Mouse (Mus musculus): ENCODE measurements at regions not wholly inside any gene's neighbourhood (a gene's known extent, or its start where the extent isn't known, plus 50 kb on each side); places are given as distances from the start of the nearest gene placed in this dataset.

DNA sequence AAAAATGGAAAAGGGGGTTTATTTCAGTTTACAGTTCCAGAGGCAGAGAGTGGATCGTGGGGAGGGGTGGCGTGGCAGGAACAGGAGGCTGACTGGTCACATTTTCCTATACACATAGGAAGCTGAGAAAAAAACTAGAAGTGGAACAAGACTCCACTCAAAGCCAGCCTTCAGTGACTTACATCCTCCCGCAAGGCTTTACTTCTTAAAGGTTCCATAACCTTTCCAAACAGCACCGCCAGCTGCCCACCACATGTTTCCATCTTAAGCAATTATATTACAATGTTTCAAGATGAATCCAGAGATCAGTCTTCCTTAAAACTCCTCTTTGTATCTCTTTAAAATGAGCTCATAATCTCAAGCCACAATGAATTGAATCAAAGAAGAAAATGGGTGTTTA is 290.7 kb downstream of the Med10 start:
- TF ChIP-seq CTCF (IDR thresholded peaks at IDR 0.05; ENCODE audit: extremely low read depth, insufficient read length, insufficient replicate concordance, low read depth, low read length) (no peak), POLR2A (IDR thresholded peaks at IDR 0.05; ENCODE audit: low read depth, low read length) (no peak)

Measured in small intestine, adult 2 months (tissue).